Mouse (Mus musculus) neutrophil, adult 83 days (primary cell): ENCODE results near the gene Mc3r. TPM values are rescaled to one million over a fixed set of nuclear protein-coding genes. Genes with fewer than 3 reads are reported as not detected.

Experiments used
- total RNA-seq, 2 experiments: library from RNA; stranded (reverse); gene quantifications; one replicate each; pipeline ENCODE4 v1.2.4; 2023

The Mc3r gene
- not detected for total RNA-seq

GRCm38 (mm10) chr2:172248106-172248764, at the start of gene Mc3r:
Gene Mc3r, plus strand, starts transcription at chr2:172248492.

Other genes starting within 250 kb of the Mc3r start
- gene Cbln4, start 205.0 kb upstream of the Mc3r start, total RNA-seq = not detected
- 1 to 10 TPM; 5.0 to 6.3 TPM for gene Fam210b, start 97.1 kb downstream of the Mc3r start, total RNA-seq
- 10 to 100 TPM; 56.9 to 61.2 TPM for gene Aurka, start 122.0 kb downstream of the Mc3r start, total RNA-seq
- gene Cstf1, start 122.2 kb downstream of the Mc3r start, total RNA-seq = 10 to 100 TPM; 21.8 to 22.1 TPM
- gene Cass4, start 145.3 kb downstream of the Mc3r start, total RNA-seq = 10 to 100 TPM in 1 of 2 experiments, 1 to 10 TPM in 1; 8.2 to 13.4 TPM
- 100 to 1,000 TPM in 1 of 2 experiments, 10 to 100 TPM in 1; 90.1 to 105 TPM for gene Rtf2, start 192.1 kb downstream of the Mc3r start, total RNA-seq
- gene Gcnt7, start 210.1 kb downstream of the Mc3r start, total RNA-seq = not detected
- 1 to 10 TPM; 1.6 to 4.0 TPM for gene Fam209, start 224.0 kb downstream of the Mc3r start, total RNA-seq